Mouse (Mus musculus) ES-Bruce4 (cell line): ENCODE measurements around the gene Oscp1. TPM values are rescaled to one million over a fixed set of nuclear protein-coding genes. Genes with fewer than 3 reads are reported as not detected.

Experiments used
- H3K27ac ChIP-seq: 2 replicates; pipeline ENCODE4 v1.5.1; 2012; ENCODE audit warnings: low read length, inconsistent platforms; ENCODE audit not compliant: insufficient read depth
- H3K27me3 ChIP-seq: 2 replicates; pipeline ENCODE4 v1.6.1; 2012; ENCODE audit warnings: mild to moderate bottlenecking, low read length, inconsistent platforms; ENCODE audit not compliant: control insufficient read depth, poor library complexity, insufficient read depth, severe bottlenecking
- H3K36me3 ChIP-seq: 2 replicates; pipeline ENCODE4 v1.6.1; 2012; ENCODE audit warnings: inconsistent platforms, mild to moderate bottlenecking, low read length, moderate library complexity; ENCODE audit not compliant: control insufficient read depth, poor library complexity, insufficient read depth, severe bottlenecking
- H3K4me1 ChIP-seq: one replicate; pipeline ENCODE4 v1.8.1; 2011; ENCODE audit warnings: low read length; ENCODE audit not compliant: control insufficient read depth, insufficient read depth
- H3K4me3 ChIP-seq: 2 replicates; pipeline ENCODE4 v1.5.1; 2011; ENCODE audit warnings: low read depth, mild to moderate bottlenecking, low read length
- H3K9ac ChIP-seq: 2 replicates; pipeline ENCODE4 v1.6.1; 2012; ENCODE audit warnings: low read depth, mild to moderate bottlenecking, inconsistent platforms; ENCODE audit not compliant: poor library complexity, severe bottlenecking
- H3K9me3 ChIP-seq: replicated peaks from 2 replicates; pipeline ENCODE4 v1.6.1; 2012; ENCODE audit warnings: mild to moderate bottlenecking, low read length, inconsistent platforms; ENCODE audit not compliant: control insufficient read depth, poor library complexity, insufficient read depth, severe bottlenecking
- CTCF ChIP-seq: IDR thresholded peaks from one replicate; pipeline ENCODE4 v1.8.1; 2011; ENCODE audit warnings: low read depth, low read length
- EP300 ChIP-seq: IDR thresholded peaks from 2 replicates; pipeline ENCODE4 v1.6.1; 2011; ENCODE audit warnings: low read depth, low read length; ENCODE audit not compliant: insufficient read depth
- POLR2A ChIP-seq: IDR thresholded peaks from one replicate; pipeline ENCODE4 v1.8.1; 2011; ENCODE audit warnings: low read length; ENCODE audit not compliant: insufficient read depth
- polyA plus RNA-seq: library from polyadenylated mRNA; stranded (reverse); fragments of >200 nt; gene quantifications from 2 replicates; pipeline ENCODE4 v1.2.4, GENCODE M21; 2011; ENCODE audit warnings: low read depth; ENCODE audit not compliant: missing spikeins, insufficient read depth, insufficient read length

Oscp1 gene
- polyA plus RNA-seq, 1 experiment, result 5.3 TPM

DNA sequence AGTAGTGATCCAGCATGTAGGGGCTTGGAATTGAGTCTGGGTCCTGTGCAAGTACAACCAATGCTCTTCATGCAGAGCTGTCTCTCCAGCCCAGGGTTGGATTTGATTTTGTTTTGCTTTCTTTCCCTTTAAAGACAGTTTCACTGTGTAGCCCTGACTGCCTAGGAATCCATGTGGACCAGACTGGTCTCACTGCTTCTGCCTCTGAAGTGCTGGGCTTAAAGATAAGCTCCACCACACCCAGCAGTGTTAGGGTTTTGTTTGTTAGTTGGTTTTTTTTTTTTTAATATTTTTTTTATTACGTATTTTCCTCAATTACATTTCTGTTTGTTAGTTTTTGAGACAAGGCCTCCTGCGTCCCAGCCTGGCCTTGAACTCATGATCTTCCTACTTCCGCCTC, 41.0 kb downstream of the Oscp1 start:
- Histone ChIP-seq H3K36me3 (peaks cover 4% of the 10 kb centered on the region), H3K4me1 (peaks cover 4% of the 10 kb centered on the region), H3K4me3 (no peak overlapping the region), H3K27me3 (no peaks in the 10 kb centered on the region), H3K9me3 (no peaks in the 10 kb centered on the region), H3K27ac (no peak overlapping the region), H3K9ac (no peak overlapping the region)
- TF ChIP-seq CTCF, result no peak
- no peak for TF ChIP-seq EP300
- no peak for TF ChIP-seq POLR2A

- no peak overlapping the region for H3K9ac ChIP-seq
- H3K27ac ChIP-seq, result no peak overlapping the region
- TF ChIP-seq POLR2A (no peak), CTCF (no peak), EP300 (no peak)
- H3K4me1 ChIP-seq, result peaks cover 4% of the 10 kb centered on the region
- H3K36me3 ChIP-seq, result peaks cover 4% of the 10 kb centered on the region
- H3K9me3 ChIP-seq, result no peaks in the 10 kb centered on the region
- no peaks in the 10 kb centered on the region for H3K27me3 ChIP-seq
- no peak overlapping the region for H3K4me3 ChIP-seq
These were observed 42.4 kb downstream of the Oscp1 start for GRCm38 (mm10) chr4:126100764-126101163.

DNA sequence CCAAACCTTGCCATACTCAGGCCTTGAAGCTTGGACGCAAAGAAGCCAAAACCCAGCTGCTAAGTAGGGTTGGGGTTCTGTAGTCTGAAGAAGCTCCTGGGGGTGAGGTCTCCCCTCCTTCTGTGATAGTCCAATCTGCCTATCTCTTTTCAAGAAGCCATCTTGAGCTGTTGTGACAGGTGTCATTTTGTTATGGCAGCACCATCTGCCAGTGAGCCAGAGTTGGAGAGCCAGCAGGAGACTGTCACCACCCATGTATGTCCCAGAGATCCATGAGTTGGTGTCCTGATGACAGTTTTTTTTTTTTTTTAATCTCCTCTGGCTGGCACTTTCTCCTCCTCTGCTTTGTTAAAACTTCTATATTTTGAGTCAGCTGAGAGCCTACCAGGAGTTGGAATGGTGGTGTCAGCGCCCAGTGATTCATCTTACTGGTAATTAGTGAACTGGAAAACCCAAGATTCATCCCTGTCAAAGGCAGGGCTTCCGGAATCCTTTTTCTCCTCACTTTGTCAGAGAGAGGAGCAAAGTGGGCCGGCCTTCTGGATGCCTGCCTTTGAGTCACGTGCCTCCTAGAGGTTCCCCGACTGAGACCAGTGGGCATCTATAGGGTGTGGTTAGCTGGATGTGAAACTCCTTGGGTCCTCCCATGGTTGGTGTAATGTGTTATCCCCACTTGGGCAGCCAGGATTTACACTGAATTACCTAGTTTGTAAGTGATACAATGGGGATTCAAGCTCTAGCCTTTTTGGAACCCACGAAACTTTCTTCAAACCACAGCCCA, 43.9 kb downstream of the Oscp1 start:
- Histone ChIP-seq H3K9me3 (no peaks in the 10 kb centered on the region), H3K4me3 (no peak overlapping the region), H3K9ac (peak overlapping the region; percentile 63), H3K27me3 (no peaks in the 10 kb centered on the region), H3K4me1 (peaks cover 4% of the 10 kb centered on the region), H3K27ac (peak overlapping the region; percentile 97), H3K36me3 (peaks cover 4% of the 10 kb centered on the region)
- no peak for TF ChIP-seq POLR2A
- no peak for TF ChIP-seq EP300
- TF ChIP-seq CTCF, result no peak

DNA sequence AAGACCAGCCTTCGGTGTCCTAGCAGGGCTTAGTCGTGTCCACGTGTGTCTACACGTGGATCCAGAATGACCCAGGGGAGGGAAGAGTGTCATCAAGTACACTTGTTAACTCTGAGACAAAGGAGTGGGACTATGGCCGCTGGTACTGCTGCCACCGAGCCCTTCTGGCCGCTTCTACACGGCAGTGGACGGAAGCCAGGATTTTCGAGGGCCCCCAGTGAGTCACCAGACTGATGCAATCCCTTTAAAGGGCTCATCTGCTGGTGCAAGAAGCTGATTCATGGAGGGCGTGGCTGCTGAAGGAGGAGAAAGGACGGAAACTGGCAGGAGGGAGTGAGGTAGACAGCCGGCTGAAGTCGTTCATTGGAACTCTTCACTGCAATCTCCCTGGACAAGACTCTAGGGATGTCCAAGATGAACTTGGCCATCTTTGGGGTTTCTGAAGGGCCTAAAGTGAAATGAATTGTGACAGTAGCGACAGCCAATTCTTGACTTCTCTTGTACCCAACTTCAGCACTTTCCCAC, 44.8 kb downstream of the Oscp1 start:
- H3K27ac ChIP-seq, result peak overlapping the region; percentile 97
- H3K9ac ChIP-seq, result peak overlapping the region; percentile 63
- peak overlapping the region; percentile 58 for H3K4me3 ChIP-seq
- no peaks in the 10 kb centered on the region for H3K9me3 ChIP-seq
- peaks cover under 1% of the 10 kb centered on the region for H3K4me1 ChIP-seq
- 0 out of 2 replicates have a peak, but pooled peaks have one; percentile 49 for TF ChIP-seq EP300
- TF ChIP-seq POLR2A, result no peak
- H3K36me3 ChIP-seq, result peaks cover 4% of the 10 kb centered on the region
- H3K27me3 ChIP-seq, result no peaks in the 10 kb centered on the region

DNA sequence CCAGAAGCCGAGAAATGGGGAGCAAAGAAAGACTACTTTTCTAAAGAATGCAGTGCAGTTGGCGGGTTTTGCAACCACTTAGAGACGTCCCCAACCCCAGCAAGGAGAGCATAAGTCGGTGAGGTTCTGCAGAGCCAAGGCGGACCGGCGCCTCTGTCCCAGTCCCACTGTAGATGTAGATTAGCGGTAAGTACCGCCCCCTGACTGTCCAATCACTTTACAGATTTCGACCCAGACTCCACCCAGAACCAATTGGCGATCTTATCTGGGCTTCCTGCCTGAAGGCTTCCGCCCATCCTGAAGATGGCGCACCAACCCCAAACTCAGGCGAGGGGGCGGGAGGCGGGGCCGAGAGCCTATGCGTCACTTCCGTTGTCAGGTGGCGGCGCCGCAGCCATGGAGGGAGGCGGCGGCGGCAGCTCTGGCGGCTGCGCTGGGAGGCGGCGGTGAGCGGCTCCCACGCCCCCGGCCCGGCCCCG, 45.3 kb downstream of the Oscp1 start, which contains the start of gene Stk40:
Gene Stk40, plus strand, starts transcription at position 368 of the 479 bp plus-strand sequence.
- TF ChIP-seq CTCF (peak; percentile 36), POLR2A (peak; percentile 49), EP300 (no peak)
- Histone ChIP-seq H3K9me3 (no peaks in the 10 kb centered on the region), H3K27me3 (no peaks in the 10 kb centered on the region)

More for the DNA sequence above, 45.3 kb downstream of the Oscp1 start, which contains the start of gene Stk40:
- Histone ChIP-seq H3K9ac (peak within 1 kb of the TSS; percentile 72), H3K4me1 (no peaks in the 10 kb centered on the region), H3K4me3 (peak within 1 kb of the TSS; percentile 58), H3K27ac (peak within 1 kb of the TSS; percentile 97), H3K36me3 (peaks cover 2% of the 10 kb centered on the region; the same call in 1 of the 2 replicates)
